Mouse (Mus musculus) B cell, adult 67 days (primary cell): ENCODE data around the gene Olfr1441. TPM values are rescaled to one million over a fixed set of nuclear protein-coding genes. Genes with fewer than 3 reads are reported as not detected.

Experiments
- total RNA-seq, 2 experiments: library from RNA; stranded (reverse); gene quantifications; 4 replicates each; pipeline ENCODE4 v1.2.4; 2023

Olfr1441 gene
- not detected for total RNA-seq

GRCm38 (mm10) chr19:12417361-12417760 lies at the start of gene Olfr1441:
Olfr1441 (plus strand) TSS chr19:12417433.

DNA sequence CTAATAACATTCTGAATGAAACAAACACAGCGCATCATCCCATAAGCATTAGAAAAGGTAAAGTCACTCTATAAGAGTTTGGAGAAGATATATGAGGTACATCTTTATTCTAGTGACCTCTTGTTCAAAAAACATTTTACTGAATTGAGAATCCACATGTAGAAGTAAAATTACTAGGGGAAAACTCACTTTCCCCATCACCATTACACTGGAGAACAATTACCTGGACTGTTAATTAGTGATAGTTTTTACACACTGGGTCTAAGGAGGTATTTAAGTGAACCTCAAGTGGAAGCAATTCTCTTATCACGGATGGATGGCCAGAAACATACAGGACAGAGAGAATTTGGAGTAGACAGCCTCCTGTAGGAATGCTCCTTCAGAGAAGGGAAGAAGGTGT lies 30.3 kb upstream of the Olfr1441 start, which contains the start of gene Olfr1440:
Gene Olfr1440, plus strand, starts transcription at position 301 of the 400 bp plus-strand sequence.

GRCm38 (mm10) chr19:12427605-12428004 lies 10.4 kb downstream of the Olfr1441 start, which contains the start of gene Pfpl:
Pfpl (plus strand) TSS chr19:12427905.

GRCm38 (mm10) chr19:12460282-12461249 lies 43.3 kb downstream of the Olfr1441 start, which contains the start of gene Mpeg1:
Mpeg1 (plus strand) TSS chr19:12460779.

Other genes starting within 250 kb of the Olfr1441 start
- gene Olfr1555-ps1, start 247.3 kb upstream of the Olfr1441 start, total RNA-seq = not detected
- gene Olfr1431, start 216.8 kb upstream of the Olfr1441 start, total RNA-seq = not detected
- not detected for gene Olfr1432, start 184.8 kb upstream of the Olfr1441 start, total RNA-seq
- gene Olfr262, start 175.8 kb upstream of the Olfr1441 start, total RNA-seq = not detected
- not detected for gene Olfr235, start 156.4 kb upstream of the Olfr1441 start, total RNA-seq
- not detected for gene Olfr1434, start 137.6 kb upstream of the Olfr1441 start, total RNA-seq
- gene Olfr1436, start 118.3 kb upstream of the Olfr1441 start, total RNA-seq = not detected
- gene Olfr1437, start 92.3 kb upstream of the Olfr1441 start, total RNA-seq = not detected
- gene Olfr1438-ps1, start 81.5 kb upstream of the Olfr1441 start, total RNA-seq = not detected
- not detected for gene Olfr1440, start 30.2 kb upstream of the Olfr1441 start, total RNA-seq
- gene Pfpl, start 10.5 kb downstream of the Olfr1441 start, total RNA-seq = not detected
- gene Mpeg1, start 43.3 kb downstream of the Olfr1441 start, total RNA-seq = 10 to 100 TPM; 28.9 to 39.3 TPM
- 1 to 10 TPM; 6.6 to 9.8 TPM for gene Dtx4, start 84.0 kb downstream of the Olfr1441 start, total RNA-seq
- 100 to 1,000 TPM; 155 to 164 TPM for gene Fam111a, start 128.3 kb downstream of the Olfr1441 start, total RNA-seq
- gene Gm4952, start 182.5 kb downstream of the Olfr1441 start, total RNA-seq = not detected
- not detected for gene Glyat, start 215.9 kb downstream of the Olfr1441 start, total RNA-seq